In the genomic region with DNA sequence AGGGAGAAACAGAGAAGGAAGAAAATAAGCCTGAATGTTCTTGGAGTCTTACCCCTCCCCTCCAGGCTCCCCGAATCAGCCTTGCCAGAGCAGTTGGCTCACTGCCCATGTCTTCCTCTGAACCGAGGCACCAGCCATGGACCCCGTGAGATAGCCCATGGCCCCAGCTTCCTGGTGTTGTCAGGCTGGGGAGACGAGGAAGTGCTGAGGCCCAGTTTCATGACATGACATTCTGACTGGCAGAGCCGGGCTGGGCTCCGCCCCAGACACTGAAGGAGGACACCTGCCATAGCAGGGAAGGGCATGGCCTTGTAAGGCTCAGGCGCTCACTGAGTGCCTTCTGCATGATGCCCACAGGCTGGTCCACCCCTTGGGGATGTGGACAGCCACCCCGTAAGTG, we compare ENCODE assay signal across 12 mouse cellular contexts. TPM values are rescaled to one million over a fixed set of nuclear protein-coding genes. Genes with fewer than 3 reads are reported as not detected.
DNase-seq lines count a peak whose midpoint lies in the region; ATAC-seq and TF ChIP-seq lines count a peak whose summit lies in the region.
"Had no signal": no experiment of that assay in that cellular context is flagged by ENCODE, and none has a peak within 500 bp of the region (broad histone marks: within the 10 kb centered on the region; RNA-seq: fewer than 3 reads in every experiment).

No protein-coding gene starts in this region.

- TF ChIP-seq CTCF in left cerebral cortex, adult 2 months (IDR thresholded peaks at IDR 0.05), result no peak
- no peak for TF ChIP-seq CTCF in bone marrow, adult 2 months (IDR thresholded peaks at IDR 0.05; ENCODE audit: control insufficient read depth, insufficient read depth, low read length)
- TF ChIP-seq CTCF in intestine, postnatal 0 days (IDR thresholded peaks at IDR 0.05; ENCODE audit: low read depth), result no peak

- H3K9me3 ChIP-seq in intestine, postnatal 0 days (ENCODE audit: control insufficient read depth), result no peaks in the 10 kb centered on the region
- H3K9me3 ChIP-seq in midbrain, embryonic 14.5 days (ENCODE audit: control insufficient read depth, low read length), result no peaks in the 10 kb centered on the region
- H3K9me3 ChIP-seq: embryonic facial prominence, embryonic 15.5 days had no signal

- peak; percentile 38; the same call in 1 of the 2 replicates for TF ChIP-seq POLR2A in bone marrow, adult 2 months (IDR thresholded peaks at IDR 0.05; ENCODE audit: borderline replicate concordance, control insufficient read depth, low read depth, low read length)

- 0 out of 2 replicates have a peak overlapping the region, but pooled peaks have one; percentile 8 for H3K9ac ChIP-seq in intestine, postnatal 0 days (ENCODE audit: low read depth, low read length)
- no peak overlapping the region for H3K9ac ChIP-seq in midbrain, embryonic 14.5 days (replicated peaks; ENCODE audit: low read length)
- H3K9ac ChIP-seq: embryonic facial prominence, embryonic 15.5 days had no signal

- H3K4me3 ChIP-seq in left cerebral cortex, adult 2 months, result no peak overlapping the region
- H3K4me3 ChIP-seq in bone marrow, adult 2 months (replicated peaks; ENCODE audit: control insufficient read depth, low read depth, low read length), result peak overlapping the region; percentile 14
- no peak overlapping the region for H3K4me3 ChIP-seq in intestine, postnatal 0 days (ENCODE audit: low read depth, low read length)
- H3K4me3 ChIP-seq in midbrain, embryonic 14.5 days (replicated peaks; ENCODE audit: low read depth, low read length), result no peak overlapping the region
- H3K4me3 ChIP-seq: embryonic facial prominence, embryonic 15.5 days had no signal

- no peaks in the 10 kb centered on the region for H3K27me3 ChIP-seq in intestine, postnatal 0 days (replicated peaks; ENCODE audit: control insufficient read depth, insufficient read depth, low read length)
- H3K27me3 ChIP-seq in midbrain, embryonic 14.5 days (ENCODE audit: control insufficient read depth, insufficient read depth, low read length), result no peaks in the 10 kb centered on the region
- H3K27me3 ChIP-seq: embryonic facial prominence, embryonic 15.5 days had no signal

- intact Hi-C loops in left cerebral cortex, postnatal 14 days (cut with DNase I), result no loop called here
- intact Hi-C loops in left cerebral cortex, adult 2 months (cut with DNase I), result no loop called here

- no peak overlapping the region for H3K4me2 ChIP-seq in intestine, postnatal 0 days (replicated peaks; ENCODE audit: low read depth)
- no peak overlapping the region for H3K4me2 ChIP-seq in midbrain, embryonic 14.5 days (ENCODE audit: low read length)
- H3K4me2 ChIP-seq: embryonic facial prominence, embryonic 15.5 days; heart, embryonic 11.5 days had no signal

- ATAC-seq in intestine, postnatal 0 days, result peak; percentile 77
- no peak for ATAC-seq in midbrain, embryonic 14.5 days (ENCODE audit: low FRiP score, low TSS enrichment)
- ATAC-seq: midbrain, embryonic 16.5 days had no signal

- DNase-seq in left cerebral cortex, postnatal 14 days (ENCODE audit: low spot score in 2 of 2), result peak; percentile 20 to 34
- no peak for DNase-seq in left cerebral cortex, adult 2 months (ENCODE audit: extremely low spot score in 1 of 2, low spot score in 2 of 2)
- DNase-seq in spleen, postnatal 10 days (ENCODE audit: low spot score in 2 of 2), result peak; percentile 39 to 63
- no peak for DNase-seq in gastrocnemius, adult 8-10 months (ENCODE audit: low spot score in 2 of 2)
- DNase-seq in midbrain, embryonic 14.5 days, result no peak
- DNase-seq: right cerebral cortex, postnatal 4 days had no signal

- H3K27ac ChIP-seq in left cerebral cortex, adult 2 months, result no peak overlapping the region
- H3K27ac ChIP-seq in bone marrow, adult 2 months (ENCODE audit: control insufficient read depth, insufficient read depth, low read depth, low read length, poor library complexity), result peak overlapping the region; percentile 43; the same call in 1 of the 2 replicates
- peak overlapping the region; percentile 74 for H3K27ac ChIP-seq in intestine, postnatal 0 days (ENCODE audit: low read depth, low read length)
- H3K27ac ChIP-seq in midbrain, embryonic 14.5 days (replicated peaks; ENCODE audit: low read depth, low read length), result no peak overlapping the region
- H3K27ac ChIP-seq: embryonic facial prominence, embryonic 15.5 days had no signal

- 15% methylated on average over 8 of the region's 8 CpGs for WGBS in bone marrow, adult 2 months
- 29% methylated on average over 8 of the region's 8 CpGs for WGBS in intestine, postnatal 0 days
- WGBS in midbrain, embryonic 14.5 days, result 70% methylated on average over 8 of the region's 8 CpGs

- H3K4me1 ChIP-seq in bone marrow, adult 2 months (ENCODE audit: control insufficient read depth, insufficient read depth, low read length), result peaks cover 5% of the 10 kb centered on the region; the same call in 1 of the 2 replicates
- peaks cover 17% of the 10 kb centered on the region; the same call in 1 of the 2 replicates for H3K4me1 ChIP-seq in intestine, postnatal 0 days (replicated peaks; ENCODE audit: control insufficient read depth, insufficient read depth, low read length)
- no peaks in the 10 kb centered on the region for H3K4me1 ChIP-seq in midbrain, embryonic 14.5 days (ENCODE audit: control insufficient read depth, insufficient read depth, low read length)

- peaks cover 4% of the 10 kb centered on the region; the same call in 1 of the 2 replicates for H3K36me3 ChIP-seq in intestine, postnatal 0 days (ENCODE audit: control insufficient read depth, insufficient read depth)
- H3K36me3 ChIP-seq in midbrain, embryonic 14.5 days (ENCODE audit: control insufficient read depth, insufficient read depth, low read length), result no peaks in the 10 kb centered on the region
- H3K36me3 ChIP-seq: embryonic facial prominence, embryonic 15.5 days had no signal

RNA-seq across cellular contexts. Expression of a gene that starts 17.5 kb away (rescaled TPM):
- not detected for total RNA-seq in left cerebral cortex, postnatal 14 days (2021)
- total RNA-seq in left cerebral cortex, adult 2 months (2021), result not detected
- 1.4 and 1.5 TPM in 2 replicates for polyA plus RNA-seq in bone marrow, adult 2 months (2011; ENCODE audit: insufficient read depth, insufficient read length, low replicate concordance, missing spikeins)
- polyA plus RNA-seq in intestine, postnatal 0 days (2015; fragmentation: Nextera tagmentation; extraction: Ambion mirVana), result 0.35 and 0.77 TPM in 2 replicates
- not detected for total RNA-seq in gastrocnemius, adult 8-10 months (2022)
- 0.72 and 0.76 TPM in 2 replicates for polyA plus RNA-seq in midbrain, embryonic 14.5 days (2014; fragmentation: Nextera tagmentation; extraction: Ambion mirVana)
- total RNA-seq: left cerebral cortex, postnatal 10 days had no signal

RNA-seq across cellular contexts. Expression of a gene that starts 18.3 kb away (rescaled TPM):
- total RNA-seq in left cerebral cortex, postnatal 14 days (2021), result under 1 TPM; 0.23 to 0.59 TPM
- total RNA-seq in left cerebral cortex, adult 2 months (2021), result under 1 TPM; 0.61 to 0.84 TPM
- 0.30 and 0.68 TPM in 2 replicates for polyA plus RNA-seq in bone marrow, adult 2 months (2011; ENCODE audit: insufficient read depth, insufficient read length, low replicate concordance, missing spikeins)
- 6.1 and 7.7 TPM in 2 replicates for polyA plus RNA-seq in intestine, postnatal 0 days (2015; fragmentation: Nextera tagmentation; extraction: Ambion mirVana)
- total RNA-seq in gastrocnemius, adult 8-10 months (2022), result under 1 TPM in 3 of 4 experiments, not detected in 1; 0.16 to 0.64 (median 0.19) TPM
- 0.05 and 0.15 TPM in 2 replicates for polyA plus RNA-seq in midbrain, embryonic 14.5 days (2014; fragmentation: Nextera tagmentation; extraction: Ambion mirVana)

RNA-seq across cellular contexts. Expression of a gene that starts 47.4 kb away (rescaled TPM):
- 10 to 100 TPM; 14.6 to 17.1 TPM for total RNA-seq in left cerebral cortex, postnatal 14 days (2021)
- total RNA-seq in left cerebral cortex, adult 2 months (2021), result 10 to 100 TPM; 17.3 to 22.0 TPM
- 15.6 and 32.2 TPM in 2 replicates for polyA plus RNA-seq in bone marrow, adult 2 months (2011; ENCODE audit: insufficient read depth, insufficient read length, low replicate concordance, missing spikeins)
- 8.3 and 9.2 TPM in 2 replicates for polyA plus RNA-seq in intestine, postnatal 0 days (2015; fragmentation: Nextera tagmentation; extraction: Ambion mirVana)
- total RNA-seq in gastrocnemius, adult 8-10 months (2022), result 10 to 100 TPM; 10.0 to 12.6 (median 11.2) TPM
- polyA plus RNA-seq in midbrain, embryonic 14.5 days (2014; fragmentation: Nextera tagmentation; extraction: Ambion mirVana), result 17.4 and 19.2 TPM in 2 replicates

RNA-seq across cellular contexts. Expression of a gene that starts 50.2 kb away (rescaled TPM):
- 10 to 100 TPM; 30.1 to 30.7 TPM for total RNA-seq in left cerebral cortex, postnatal 14 days (2021)
- 10 to 100 TPM; 38.2 to 38.4 TPM for total RNA-seq in left cerebral cortex, adult 2 months (2021)
- polyA plus RNA-seq in bone marrow, adult 2 months (2011; ENCODE audit: insufficient read depth, insufficient read length, low replicate concordance, missing spikeins), result 356 and 417 TPM in 2 replicates
- polyA plus RNA-seq in intestine, postnatal 0 days (2015; fragmentation: Nextera tagmentation; extraction: Ambion mirVana), result 175 and 180 TPM in 2 replicates
- total RNA-seq in gastrocnemius, adult 8-10 months (2022), result 10 to 100 TPM; 12.2 to 19.2 (median 16.1) TPM
- polyA plus RNA-seq in midbrain, embryonic 14.5 days (2014; fragmentation: Nextera tagmentation; extraction: Ambion mirVana), result 56.4 and 67.3 TPM in 2 replicates

RNA-seq across cellular contexts. Expression of a gene that starts 54.3 kb away (rescaled TPM):
- total RNA-seq in left cerebral cortex, postnatal 14 days (2021), result under 1 TPM in 1 of 2 experiments, not detected in 1; 0.40 TPM
- not detected for total RNA-seq in left cerebral cortex, adult 2 months (2021)
- polyA plus RNA-seq in bone marrow, adult 2 months (2011; ENCODE audit: insufficient read depth, insufficient read length, low replicate concordance, missing spikeins), result 1.8 TPM in 1 of 2 replicates, not detected in the other
- polyA plus RNA-seq in intestine, postnatal 0 days (2015; fragmentation: Nextera tagmentation; extraction: Ambion mirVana), result 2.7 and 3.3 TPM in 2 replicates
- total RNA-seq in gastrocnemius, adult 8-10 months (2022), result under 1 TPM in 1 of 4 experiments, not detected in 3; 0.35 TPM
- 0.26 and 0.50 TPM in 2 replicates for polyA plus RNA-seq in midbrain, embryonic 14.5 days (2014; fragmentation: Nextera tagmentation; extraction: Ambion mirVana)
- total RNA-seq: left cerebral cortex, postnatal 10 days had no signal

Comparison
In these comparisons a context has a peak if more than half of its experiments do, and no peak if none do; other contexts are left out.
1. DNase-seq: peak in left cerebral cortex, postnatal 14 days (2 of 2) and spleen, postnatal 10 days (2 of 2); none in left cerebral cortex, adult 2 months (0 of 2), gastrocnemius, adult 8-10 months (0 of 2) and midbrain, embryonic 14.5 days (single experiment).
2. H3K27ac ChIP-seq: peak in bone marrow, adult 2 months (single experiment) and intestine, postnatal 0 days (single experiment); none in left cerebral cortex, adult 2 months (single experiment) and midbrain, embryonic 14.5 days (single experiment).